Mouse (Mus musculus) forebrain, embryonic 12.5 days (tissue): ENCODE measurements around the gene Sh3rf1. TPM values are rescaled to one million over a fixed set of nuclear protein-coding genes. Genes with fewer than 3 reads are reported as not detected.
A peak's percentile ranks its signal among the peaks of the same experiment; 100 is the strongest.
"Not testable (repeated sequence)": the region's sequence is repeated elsewhere in the genome, so short reads cannot be mapped to it uniquely, and the experiment has no call there.

Source experiments
- ATAC-seq: fragments of 200-750 bp; cut with Nextera tagmentation; 2 replicates; pipeline ENCODE4 v1.8.0; 2017; ENCODE audit warnings: moderate TSS enrichment; ENCODE audit not compliant: low FRiP score
- H3K27ac ChIP-seq: fragments of 300-500 bp; sonication (generic); 2 replicates; pipeline ENCODE4 v1.5.1; 2016; ENCODE audit warnings: mild to moderate bottlenecking
- H3K27me3 ChIP-seq: fragments of 300-500 bp; sonication (generic); 2 replicates; pipeline ENCODE4 v1.6.1; 2016; ENCODE audit warnings: mild to moderate bottlenecking
- H3K36me3 ChIP-seq: fragments of 300-500 bp; sonication (generic); replicated peaks from 2 replicates; pipeline ENCODE4 v1.6.1; 2016; ENCODE audit warnings: mild to moderate bottlenecking
- H3K4me1 ChIP-seq: fragments of 300-500 bp; sonication (generic); 2 replicates; pipeline ENCODE4 v1.6.1; 2016
- H3K4me2 ChIP-seq: fragments of 300-500 bp; sonication (generic); 2 replicates; pipeline ENCODE4 v1.6.1; 2016; ENCODE audit warnings: mild to moderate bottlenecking, moderate library complexity
- H3K4me3 ChIP-seq: fragments of 300-500 bp; sonication (generic); replicated peaks from 2 replicates; pipeline ENCODE4 v1.5.1; 2016; ENCODE audit warnings: mild to moderate bottlenecking
- H3K9ac ChIP-seq: fragments of 300-500 bp; sonication (generic); 2 replicates; pipeline ENCODE4 v1.6.1; 2016; ENCODE audit warnings: mild to moderate bottlenecking
- H3K9me3 ChIP-seq: fragments of 300-500 bp; sonication (generic); 2 replicates; pipeline ENCODE4 v1.6.1; 2016
- WGBS: fragments of 180-500 bp; shearing (Covaris S2); methylation state at CpG from one replicate; pipeline ENCODE4 v1.1.7; 2016; 5-methylcytosine and 5-hydroxymethylcytosine counted together
- polyA plus RNA-seq: library from polyadenylated mRNA; unstranded; fragments of >200 nt; fragmentation: Nextera tagmentation; extraction: Ambion mirVana; gene quantifications from 2 replicates; pipeline ENCODE4 v1.2.1, GENCODE M21; 2016

Gene Sh3rf1
- polyA plus RNA-seq, 1 experiment from 2014 or later: 30.2 TPM

DNA sequence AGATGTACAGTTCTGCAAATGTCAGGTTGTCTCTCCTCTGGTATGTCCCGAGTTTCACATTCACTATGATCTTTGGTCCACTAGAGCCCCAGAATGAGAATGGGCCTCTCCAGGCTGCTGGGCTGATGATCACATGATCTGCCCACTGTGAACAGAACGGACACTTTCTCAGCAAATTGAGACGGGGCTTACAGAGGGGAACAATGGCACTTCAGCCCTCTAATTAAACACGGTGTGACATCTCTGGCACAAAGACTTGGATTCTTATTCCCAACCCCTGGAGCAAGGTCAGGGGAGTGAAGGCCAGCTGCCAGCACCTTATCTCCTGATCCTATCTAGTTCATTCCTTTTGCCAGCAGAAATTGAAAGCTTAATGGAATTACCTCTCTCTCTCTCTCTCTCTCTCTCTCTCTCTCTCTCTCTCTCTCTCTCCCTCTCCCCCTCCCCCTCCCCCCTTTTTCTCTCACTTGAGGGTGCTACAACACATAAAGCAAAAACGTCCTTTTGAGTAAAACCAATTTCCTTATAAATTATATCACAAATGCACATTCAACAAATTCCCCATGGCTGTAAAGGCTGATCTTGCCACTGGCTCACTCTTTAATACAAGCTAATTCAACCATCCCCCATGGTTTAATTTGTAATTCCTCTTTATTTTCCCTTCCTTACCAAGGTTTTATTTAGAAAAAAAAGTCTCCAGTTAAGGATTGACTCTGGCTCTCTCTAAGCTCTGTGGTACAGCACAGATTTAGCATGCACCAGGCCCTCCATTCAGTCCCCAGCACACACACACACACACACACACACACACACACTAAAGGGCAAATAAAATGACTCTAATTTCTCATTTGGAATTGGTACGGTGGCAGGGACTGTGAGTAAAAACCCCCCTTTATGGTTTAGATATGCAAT is 179.8 kb downstream of the Sh3rf1 start:
- H3K27ac ChIP-seq: peak overlapping the region; percentile 90
- peak; percentile 85 for ATAC-seq
- H3K27me3 ChIP-seq: no peaks in the 10 kb centered on the region
- no peaks in the 10 kb centered on the region for H3K9me3 ChIP-seq
- peaks cover 26% of the 10 kb centered on the region for H3K4me1 ChIP-seq
- H3K36me3 ChIP-seq: no peaks in the 10 kb centered on the region
- H3K9ac ChIP-seq: no peak overlapping the region
- WGBS: 3% methylated on average over 6 of the region's 6 CpGs
- 0 out of 2 replicates have a peak overlapping the region, but pooled peaks have one; percentile 3 for H3K4me2 ChIP-seq
- H3K4me3 ChIP-seq: no peak overlapping the region

DNA sequence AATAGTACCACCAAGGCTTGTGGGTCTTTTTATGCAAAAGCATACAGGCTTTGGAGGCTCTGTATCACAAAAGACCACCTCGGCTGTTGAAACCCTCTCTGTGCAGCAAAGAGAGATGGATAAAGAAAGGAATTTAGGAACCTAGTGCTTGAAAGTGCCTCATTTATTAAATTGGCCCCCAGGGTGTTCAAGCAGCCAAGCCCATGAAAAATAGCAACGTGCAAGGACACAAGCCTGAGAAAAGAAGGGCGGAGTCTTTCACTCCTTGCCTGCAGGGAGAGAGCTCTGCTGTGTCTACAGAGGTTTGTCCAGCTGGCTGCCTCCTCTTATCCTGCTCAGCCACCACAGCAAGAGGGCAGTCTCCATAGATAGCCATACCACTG is 180.5 kb downstream of the Sh3rf1 start:
- Histone ChIP-seq H3K4me3 (no peak overlapping the region), H3K4me1 (peaks cover 26% of the 10 kb centered on the region), H3K9me3 (no peaks in the 10 kb centered on the region), H3K27me3 (no peaks in the 10 kb centered on the region), H3K9ac (0 out of 2 replicates have a peak overlapping the region, but pooled peaks have one; percentile 7), H3K36me3 (no peaks in the 10 kb centered on the region), H3K4me2 (0 out of 2 replicates have a peak overlapping the region, but pooled peaks have one; percentile 13), H3K27ac (peak overlapping the region; percentile 90)
- ATAC-seq: peak; percentile 73
- 7% methylated on average over 3 of the region's 3 CpGs for WGBS

DNA sequence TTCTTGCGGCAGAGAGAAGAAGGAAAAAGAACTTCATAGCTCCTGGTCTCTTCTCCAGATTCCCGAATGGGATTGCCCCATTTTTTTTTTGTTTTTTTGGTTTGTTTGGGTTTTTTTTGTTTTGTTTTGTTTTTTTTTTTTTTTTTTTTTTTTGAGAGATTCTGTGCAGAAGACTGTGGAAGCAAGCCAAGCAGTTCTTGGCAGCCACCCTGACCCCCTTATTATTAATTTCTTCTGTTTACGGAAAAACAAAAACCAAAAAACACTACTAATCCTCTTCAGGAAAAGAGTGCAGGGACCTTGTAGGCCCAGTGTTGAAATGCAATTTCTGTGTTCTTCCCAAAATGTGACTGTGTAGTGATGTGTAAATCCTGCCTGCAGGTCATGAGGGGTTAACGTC is 185.4 kb downstream of the Sh3rf1 start:
- ATAC-seq: no peak

DNA sequence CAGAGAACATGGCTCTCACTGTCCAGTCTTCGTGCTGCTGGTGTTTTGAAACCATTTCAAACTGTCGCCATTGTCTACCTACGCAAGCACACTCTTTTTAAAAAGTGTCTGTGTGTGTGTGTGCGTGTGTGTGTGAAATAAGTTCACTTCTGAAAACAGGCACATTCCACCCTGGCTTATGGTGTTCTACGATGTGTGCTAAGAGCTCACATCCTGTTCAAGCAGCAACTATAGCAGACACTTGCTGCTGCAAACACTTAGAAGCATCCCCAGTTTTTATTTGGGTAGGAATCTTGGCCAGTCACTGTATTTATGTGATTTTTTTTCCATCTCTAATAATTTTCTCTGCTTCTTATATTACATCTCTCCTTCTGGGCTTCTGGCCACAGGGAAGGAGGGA is 186.0 kb downstream of the Sh3rf1 start:
- not testable (repeated sequence) for H3K36me3 ChIP-seq, H3K4me1 ChIP-seq, H3K4me3 ChIP-seq, H3K9ac ChIP-seq, H3K27me3 ChIP-seq, H3K4me2 ChIP-seq, H3K27ac ChIP-seq, ATAC-seq, H3K9me3 ChIP-seq
- 84% methylated on average over 5 of the region's 5 CpGs for WGBS

More for the DNA sequence above, 185.4 kb downstream of the Sh3rf1 start:
- Histone ChIP-seq H3K36me3 (no peaks in the 10 kb centered on the region), H3K27me3 (no peaks in the 10 kb centered on the region), H3K4me3 (no peak overlapping the region), H3K9ac (no peak overlapping the region), H3K9me3 (no peaks in the 10 kb centered on the region), H3K27ac (no peak overlapping the region), H3K4me1 (peaks cover 10% of the 10 kb centered on the region), H3K4me2 (no peak overlapping the region)
- 86% methylated on average over 4 of the region's 4 CpGs for WGBS

DNA sequence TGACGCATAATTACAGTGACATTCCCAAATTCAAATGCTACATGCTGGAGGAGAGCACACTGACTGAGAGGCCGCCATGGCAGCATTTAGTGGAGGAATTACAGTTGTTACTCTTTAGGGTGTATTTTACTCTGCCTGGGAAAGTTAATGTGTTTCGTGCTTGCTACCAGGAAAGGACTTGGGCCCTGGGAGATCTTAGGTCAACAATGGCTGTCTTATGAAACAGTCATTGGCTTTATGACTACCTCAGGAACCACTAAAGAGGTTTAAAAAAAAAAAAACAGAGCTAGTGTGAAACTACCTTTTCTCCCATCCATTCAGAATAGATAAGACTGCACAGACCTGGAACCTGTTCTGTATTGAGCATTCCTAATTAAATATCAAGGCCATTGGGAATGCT is 195.8 kb downstream of the Sh3rf1 start:
- Histone ChIP-seq H3K9ac (no peak overlapping the region), H3K4me1 (peaks cover 4% of the 10 kb centered on the region), H3K4me3 (no peak overlapping the region), H3K27me3 (no peaks in the 10 kb centered on the region), H3K9me3 (no peaks in the 10 kb centered on the region), H3K27ac (no peak overlapping the region), H3K36me3 (no peaks in the 10 kb centered on the region), H3K4me2 (no peak overlapping the region)
- WGBS: 84% methylated on average over 3 of the region's 3 CpGs
- ATAC-seq: no peak

DNA sequence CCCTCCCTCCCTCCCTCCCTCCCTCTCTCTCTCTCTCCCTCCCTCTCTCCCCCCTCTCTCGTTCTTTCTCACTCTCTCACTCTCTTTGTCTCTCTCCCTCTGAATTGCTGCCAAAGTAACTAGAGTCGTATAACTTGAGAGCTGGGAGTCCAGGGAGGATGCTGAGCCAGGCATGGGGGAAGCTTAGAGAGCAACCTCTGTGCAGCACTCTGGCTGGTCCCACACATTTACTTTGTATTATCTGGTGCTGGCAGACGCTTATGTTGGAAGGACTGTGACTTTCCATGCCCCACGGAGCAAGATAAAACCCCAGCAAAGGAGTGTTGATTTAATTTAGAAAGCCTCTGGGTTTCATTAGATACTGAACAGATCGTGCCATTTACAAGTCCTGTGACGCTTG is 196.5 kb downstream of the Sh3rf1 start:
- 39% methylated on average over 6 of the region's 6 CpGs for WGBS
- H3K27me3 ChIP-seq: no peaks in the 10 kb centered on the region
- H3K9ac ChIP-seq: no peak overlapping the region
- no peaks in the 10 kb centered on the region for H3K9me3 ChIP-seq
- H3K4me2 ChIP-seq: no peak overlapping the region
- peaks cover 4% of the 10 kb centered on the region for H3K4me1 ChIP-seq
- ATAC-seq: peak; percentile 23; the same call in 1 of the 2 replicates
- no peaks in the 10 kb centered on the region for H3K36me3 ChIP-seq
- no peak overlapping the region for H3K4me3 ChIP-seq
- no peak overlapping the region for H3K27ac ChIP-seq

DNA sequence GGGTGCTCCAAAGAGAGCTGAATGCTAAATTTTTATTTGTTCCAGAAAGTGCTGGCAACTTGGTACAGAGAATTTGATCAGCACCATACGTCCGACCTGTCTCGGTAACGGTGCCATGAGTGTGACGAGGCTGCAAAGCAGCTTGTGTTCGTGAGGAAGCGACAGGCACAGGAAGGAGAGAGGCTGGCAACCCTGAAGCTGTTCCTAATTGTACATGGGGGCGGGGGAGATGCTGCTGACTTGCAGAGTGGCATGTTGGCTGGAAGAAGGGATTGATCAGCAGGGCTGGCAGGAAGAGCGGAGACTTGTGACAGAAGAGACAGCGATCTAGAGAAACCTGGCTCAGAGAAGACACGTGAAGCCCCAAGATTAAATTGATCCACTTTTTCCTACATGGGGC is 197.9 kb downstream of the Sh3rf1 start:
- H3K27me3 ChIP-seq: no peaks in the 10 kb centered on the region
- H3K9ac ChIP-seq: no peak overlapping the region
- H3K9me3 ChIP-seq: no peaks in the 10 kb centered on the region
- H3K36me3 ChIP-seq: no peaks in the 10 kb centered on the region
- H3K4me3 ChIP-seq: no peak overlapping the region
- WGBS: 83% methylated on average over 11 of the region's 11 CpGs
- H3K4me2 ChIP-seq: no peak overlapping the region
- peaks cover 4% of the 10 kb centered on the region for H3K4me1 ChIP-seq
- ATAC-seq: no peak
- no peak overlapping the region for H3K27ac ChIP-seq

DNA sequence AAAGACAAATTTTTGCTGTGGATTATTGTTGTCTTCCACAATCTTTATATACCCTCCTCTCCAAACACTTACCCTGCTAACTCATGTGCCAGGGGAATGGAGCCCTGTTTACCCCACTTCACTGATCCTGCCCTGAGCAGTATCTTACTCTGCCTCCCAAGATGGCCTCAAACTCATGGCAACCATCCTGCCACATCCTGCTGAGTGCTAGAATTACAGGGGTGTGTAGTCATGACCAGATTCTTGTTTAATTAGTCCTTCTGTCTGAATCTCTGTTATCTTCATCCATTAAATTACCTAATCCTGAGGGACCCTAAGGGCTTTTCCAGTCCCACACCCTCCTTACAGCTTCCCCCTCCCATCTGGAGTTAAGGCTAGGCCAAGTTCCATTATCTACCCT is 201.5 kb downstream of the Sh3rf1 start:
- Histone ChIP-seq H3K36me3 (no peaks in the 10 kb centered on the region), H3K4me2 (no peak overlapping the region), H3K27ac (no peak overlapping the region), H3K4me1 (peaks cover 3% of the 10 kb centered on the region), H3K9ac (no peak overlapping the region), H3K9me3 (no peaks in the 10 kb centered on the region), H3K4me3 (no peak overlapping the region), H3K27me3 (no peaks in the 10 kb centered on the region)
- no peak for ATAC-seq

DNA sequence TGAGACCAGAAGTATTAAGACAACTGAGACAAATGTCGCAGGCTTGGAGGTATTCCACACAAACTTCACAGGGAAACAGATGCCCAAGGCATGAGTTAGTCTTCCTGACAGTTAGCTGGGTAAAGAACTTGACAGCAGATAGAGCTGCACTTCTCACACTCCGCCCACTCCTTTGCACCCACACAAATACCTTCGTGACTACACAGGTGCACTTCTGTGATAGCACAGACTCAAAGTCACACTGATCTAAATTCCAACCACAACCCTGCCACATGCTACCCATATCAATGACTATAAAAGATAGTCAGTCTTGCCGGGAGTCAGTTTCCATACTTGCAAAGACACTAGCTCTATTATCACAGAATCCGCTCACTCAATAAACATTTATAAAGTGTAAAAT is 202.4 kb downstream of the Sh3rf1 start:
- Histone ChIP-seq H3K4me1 (no peaks in the 10 kb centered on the region), H3K27ac (no peak overlapping the region), H3K36me3 (no peaks in the 10 kb centered on the region), H3K4me3 (no peak overlapping the region), H3K9me3 (no peaks in the 10 kb centered on the region), H3K4me2 (no peak overlapping the region), H3K9ac (no peak overlapping the region), H3K27me3 (no peaks in the 10 kb centered on the region)
- ATAC-seq: no peak
- 92% methylated on average over 5 of the region's 5 CpGs for WGBS

DNA sequence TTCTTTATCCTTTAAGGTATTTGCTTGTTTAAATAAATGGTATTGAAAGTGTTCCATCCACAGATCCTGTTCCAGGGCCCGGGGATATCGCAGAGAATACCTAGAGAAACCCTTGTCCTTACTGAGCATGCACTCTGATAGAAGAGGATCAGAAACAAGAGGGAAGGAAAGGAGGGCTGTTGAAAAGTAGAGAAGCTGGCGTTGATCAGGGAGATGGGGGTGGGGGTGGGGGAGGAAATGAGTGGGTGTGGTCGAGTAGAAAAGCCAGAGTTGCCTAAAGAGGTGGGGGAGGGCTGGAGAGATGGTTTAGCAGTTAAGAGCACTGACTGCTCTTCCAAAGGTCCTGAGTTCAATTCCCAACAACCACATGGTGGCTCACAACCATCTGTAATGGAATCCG is 203.0 kb downstream of the Sh3rf1 start:
- no peaks in the 10 kb centered on the region for H3K9me3 ChIP-seq
- H3K27me3 ChIP-seq: no peaks in the 10 kb centered on the region
- no peak for ATAC-seq
- H3K4me3 ChIP-seq: no peak overlapping the region
- no peak overlapping the region for H3K9ac ChIP-seq
- WGBS: 69% methylated on average over 5 of the region's 5 CpGs
- H3K36me3 ChIP-seq: no peaks in the 10 kb centered on the region
- no peaks in the 10 kb centered on the region for H3K4me1 ChIP-seq
- H3K27ac ChIP-seq: no peak overlapping the region
- H3K4me2 ChIP-seq: no peak overlapping the region

DNA sequence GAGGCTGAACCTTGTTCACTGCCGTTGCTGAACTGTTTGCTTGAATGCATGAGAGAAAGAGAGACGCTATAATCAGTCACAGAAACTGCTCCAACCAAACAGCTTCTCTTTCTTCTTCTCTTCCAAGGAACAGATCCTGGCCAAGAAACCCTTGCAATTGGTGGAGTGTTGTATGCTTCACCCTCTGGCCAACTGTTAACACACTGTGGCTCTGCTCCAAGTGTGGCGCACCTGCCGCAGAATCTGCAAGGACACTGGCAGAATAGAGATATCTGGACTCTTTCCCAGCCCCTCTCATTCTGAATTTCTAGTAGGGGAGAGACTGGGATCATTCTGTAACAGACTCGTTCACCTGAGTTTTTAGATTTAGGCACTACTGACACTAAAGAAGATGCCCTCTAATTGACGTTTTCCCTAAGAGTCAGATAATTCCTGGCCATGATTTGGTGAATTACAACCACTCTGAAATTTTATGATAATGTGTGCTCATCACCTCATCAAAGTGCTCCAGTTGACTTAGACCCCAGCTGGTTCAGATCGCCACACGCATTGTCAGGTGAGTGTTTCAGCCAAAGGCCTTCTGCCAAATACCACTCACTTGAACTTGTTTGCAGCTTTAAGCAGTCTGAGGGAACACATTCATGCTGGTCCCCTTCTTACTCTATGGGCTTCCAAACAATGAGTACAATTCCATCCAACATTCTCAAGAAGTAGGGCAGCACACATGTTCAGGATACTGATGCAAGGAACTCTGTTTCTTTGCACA is 204.4 kb downstream of the Sh3rf1 start:
- H3K27me3 ChIP-seq: no peaks in the 10 kb centered on the region
- no peak overlapping the region for H3K4me2 ChIP-seq
- H3K36me3 ChIP-seq: no peaks in the 10 kb centered on the region
- no peak overlapping the region for H3K9ac ChIP-seq
- H3K4me3 ChIP-seq: no peak overlapping the region
- H3K27ac ChIP-seq: no peak overlapping the region
- no peaks in the 10 kb centered on the region for H3K9me3 ChIP-seq
- no peak for ATAC-seq
- WGBS: 88% methylated on average over 8 of the region's 8 CpGs
- no peaks in the 10 kb centered on the region for H3K4me1 ChIP-seq

DNA sequence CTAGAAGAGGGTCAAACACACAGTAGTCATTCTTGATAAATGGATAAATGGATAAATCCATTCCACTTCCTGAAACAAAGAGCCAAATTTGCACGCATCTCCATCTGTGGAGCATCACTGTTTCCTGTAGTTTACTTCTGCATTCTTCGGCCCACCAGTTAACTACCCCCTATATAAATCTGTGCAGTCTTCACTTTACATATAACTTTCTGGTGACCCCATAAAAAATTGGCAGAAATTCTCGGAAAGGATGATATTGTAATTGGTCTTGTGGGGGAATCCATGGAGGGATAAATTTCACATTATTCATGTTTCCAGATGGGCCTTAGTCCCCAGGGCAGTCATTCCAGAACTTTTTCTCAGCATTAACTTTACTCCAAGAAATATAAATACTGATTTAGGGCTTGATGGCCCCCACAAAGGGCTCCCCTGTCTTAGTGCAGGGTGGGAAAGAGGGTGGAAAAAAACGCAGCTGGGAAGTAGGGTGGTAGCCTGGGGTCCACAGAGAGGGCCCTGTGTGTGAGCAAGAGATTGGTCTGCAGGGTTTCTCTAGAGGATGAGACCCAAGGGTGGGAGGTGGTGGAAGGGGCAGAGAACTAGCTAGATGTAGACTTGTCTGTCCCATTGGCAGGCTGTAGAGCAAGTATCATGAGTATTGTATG is 205.3 kb downstream of the Sh3rf1 start:
- H3K4me2 ChIP-seq: no peak overlapping the region
- H3K9ac ChIP-seq: no peak overlapping the region
- no peaks in the 10 kb centered on the region for H3K9me3 ChIP-seq
- no peaks in the 10 kb centered on the region for H3K4me1 ChIP-seq
- no peak overlapping the region for H3K27ac ChIP-seq
- no peak for ATAC-seq
- no peaks in the 10 kb centered on the region for H3K36me3 ChIP-seq
- 87% methylated on average over 4 of the region's 4 CpGs for WGBS
- no peak overlapping the region for H3K4me3 ChIP-seq
- H3K27me3 ChIP-seq: no peaks in the 10 kb centered on the region
